Mouse (Mus musculus): ENCODE results near the gene Lrrc4b. TPM values are rescaled to one million over a fixed set of nuclear protein-coding genes. Genes with fewer than 3 reads are reported as not detected.

The Lrrc4b gene
- polyA plus RNA-seq, 1 experiment = not detected

- H3K4me3 ChIP-seq (ENCODE audit: insufficient read depth, low read length) = no peak overlapping the region
Measured at GRCm38 (mm10) chr7:44461503-44462217, 32.8 kb downstream of the Lrrc4b start.

GRCm38 (mm10) chr7:44462218-44463055 lies 33.6 kb downstream of the Lrrc4b start:
- H3K4me3 ChIP-seq (ENCODE audit: insufficient read depth, low read length) = no peak overlapping the region
- H3K27ac ChIP-seq (ENCODE audit: insufficient read depth, low read depth, low read length) = no peak overlapping the region
- TF ChIP-seq CTCF (IDR thresholded peaks at IDR 0.05; ENCODE audit: low read depth, low read length) = no peak
- TF ChIP-seq POLR2A (IDR thresholded peaks at IDR 0.05; ENCODE audit: borderline replicate concordance, low read depth, low read length) = no peak
- no peaks in the 10 kb centered on the region for H3K4me1 ChIP-seq (ENCODE audit: control insufficient read depth, insufficient read depth, low read length)

More at GRCm38 (mm10) chr7:44461503-44462217, 32.8 kb downstream of the Lrrc4b start:
- Histone ChIP-seq H3K27ac (ENCODE audit: insufficient read depth, low read depth, low read length) (no peak overlapping the region), H3K4me1 (ENCODE audit: control insufficient read depth, insufficient read depth, low read length) (no peaks in the 10 kb centered on the region)
- TF ChIP-seq POLR2A (IDR thresholded peaks at IDR 0.05; ENCODE audit: borderline replicate concordance, low read depth, low read length) (no peak), CTCF (IDR thresholded peaks at IDR 0.05; ENCODE audit: low read depth, low read length) (no peak)

GRCm38 (mm10) chr7:44463056-44463425 lies 34.2 kb downstream of the Lrrc4b start:
- no peaks in the 10 kb centered on the region for H3K4me1 ChIP-seq (ENCODE audit: control insufficient read depth, insufficient read depth, low read length)
- H3K27ac ChIP-seq (ENCODE audit: insufficient read depth, low read depth, low read length) = no peak overlapping the region
- no peak overlapping the region for H3K4me3 ChIP-seq (ENCODE audit: insufficient read depth, low read length)
- no peak for TF ChIP-seq CTCF (IDR thresholded peaks at IDR 0.05; ENCODE audit: low read depth, low read length)
- no peak for TF ChIP-seq POLR2A (IDR thresholded peaks at IDR 0.05; ENCODE audit: borderline replicate concordance, low read depth, low read length)

- no peak for TF ChIP-seq POLR2A (IDR thresholded peaks at IDR 0.05; ENCODE audit: borderline replicate concordance, low read depth, low read length)
- TF ChIP-seq CTCF (IDR thresholded peaks at IDR 0.05; ENCODE audit: low read depth, low read length) = no peak
- Histone ChIP-seq H3K4me3 (ENCODE audit: insufficient read depth, low read length) (no peak overlapping the region), H3K27ac (ENCODE audit: insufficient read depth, low read depth, low read length) (no peak overlapping the region), H3K4me1 (ENCODE audit: control insufficient read depth, insufficient read depth, low read length) (peaks cover 2% of the 10 kb centered on the region)
Measured at GRCm38 (mm10) chr7:44463556-44464225, 34.9 kb downstream of the Lrrc4b start.

GRCm38 (mm10) chr7:44464511-44464910 lies 35.7 kb downstream of the Lrrc4b start:
- H3K4me1 ChIP-seq (ENCODE audit: control insufficient read depth, insufficient read depth, low read length) = peaks cover 5% of the 10 kb centered on the region
- TF ChIP-seq POLR2A (IDR thresholded peaks at IDR 0.05; ENCODE audit: borderline replicate concordance, low read depth, low read length) (no peak), CTCF (IDR thresholded peaks at IDR 0.05; ENCODE audit: low read depth, low read length) (no peak)
- no peak overlapping the region for H3K27ac ChIP-seq (ENCODE audit: insufficient read depth, low read depth, low read length)
- no peak overlapping the region for H3K4me3 ChIP-seq (ENCODE audit: insufficient read depth, low read length)

GRCm38 (mm10) chr7:44465111-44465510 lies 36.3 kb downstream of the Lrrc4b start, which contains the start of gene Aspdh:
TSS of gene Aspdh (plus strand) at chr7:44465391.
- no peak within 1 kb of the TSS for H3K4me3 ChIP-seq (ENCODE audit: insufficient read depth, low read length)
- no peak for TF ChIP-seq POLR2A (IDR thresholded peaks at IDR 0.05; ENCODE audit: borderline replicate concordance, low read depth, low read length)
- no peak for TF ChIP-seq CTCF (IDR thresholded peaks at IDR 0.05; ENCODE audit: low read depth, low read length)
- H3K27ac ChIP-seq (ENCODE audit: insufficient read depth, low read depth, low read length) = no peak within 1 kb of the TSS
- peaks cover 5% of the 10 kb centered on the region for H3K4me1 ChIP-seq (ENCODE audit: control insufficient read depth, insufficient read depth, low read length)

GRCm38 (mm10) chr7:44466006-44466887 lies 37.4 kb downstream of the Lrrc4b start:
- H3K4me1 ChIP-seq (ENCODE audit: control insufficient read depth, insufficient read depth, low read length) = peaks cover 5% of the 10 kb centered on the region
- no peak overlapping the region for H3K27ac ChIP-seq (ENCODE audit: insufficient read depth, low read depth, low read length)
- no peak overlapping the region for H3K4me3 ChIP-seq (ENCODE audit: insufficient read depth, low read length)
- no peak for TF ChIP-seq CTCF (IDR thresholded peaks at IDR 0.05; ENCODE audit: low read depth, low read length)
- no peak for TF ChIP-seq POLR2A (IDR thresholded peaks at IDR 0.05; ENCODE audit: borderline replicate concordance, low read depth, low read length)

GRCm38 (mm10) chr7:44466888-44467311 lies 38.1 kb downstream of the Lrrc4b start:
- H3K4me1 ChIP-seq (ENCODE audit: control insufficient read depth, insufficient read depth, low read length) = peaks cover 5% of the 10 kb centered on the region
- no peak overlapping the region for H3K27ac ChIP-seq (ENCODE audit: insufficient read depth, low read depth, low read length)
- TF ChIP-seq POLR2A (IDR thresholded peaks at IDR 0.05; ENCODE audit: borderline replicate concordance, low read depth, low read length) = no peak
- no peak for TF ChIP-seq CTCF (IDR thresholded peaks at IDR 0.05; ENCODE audit: low read depth, low read length)
- H3K4me3 ChIP-seq (ENCODE audit: insufficient read depth, low read length) = no peak overlapping the region

Measured in bone marrow macrophage, adult 2 months (primary cell).